Mouse (Mus musculus) myocyte (in vitro differentiated cells): ENCODE results near the gene Rrp12.

Experiments used
- MAX ChIP-seq: IDR thresholded peaks from one replicate; pipeline ENCODE4 v1.6.1; 2011; ENCODE audit warnings: low read depth, mild to moderate bottlenecking, control low read depth
- REST ChIP-seq: IDR thresholded peaks from one replicate; pipeline ENCODE4 v1.6.1; 2011; ENCODE audit warnings: mild to moderate bottlenecking, control low read depth, moderate library complexity; ENCODE audit not compliant: insufficient read depth, insufficient read length

GRCm38 (mm10) chr19:41824950-41825349 lies 71.0 kb downstream of the Rrp12 start:
- TF ChIP-seq REST (no peak), MAX (no peak)
